Mouse (Mus musculus) limb, embryonic 14.5 days (tissue): Measurements from ENCODE around the gene Dnajc21. TPM values are rescaled to one million over a fixed set of nuclear protein-coding genes. Genes with fewer than 3 reads are reported as not detected.
A peak's percentile ranks its signal among the peaks of the same experiment; 100 is the strongest.

ENCODE experiments used
- ATAC-seq: fragments of 200-750 bp; cut with Nextera tagmentation; 2 replicates; pipeline ENCODE4 v1.8.0; 2017; ENCODE audit warnings: low read depth, moderate number of reproducible peaks, moderate TSS enrichment; ENCODE audit not compliant: low FRiP score
- DNase-seq: peaks from one replicate; pipeline ENCODE4 v3.0.0-alpha.2; 2015; ENCODE audit warnings: low spot score
- H3K27ac ChIP-seq: fragments of 300-500 bp; sonication (generic); replicated peaks from 2 replicates; pipeline ENCODE4 v1.5.1; 2014; ENCODE audit warnings: low read depth, mild to moderate bottlenecking, low read length, moderate library complexity, mixed read lengths
- H3K27me3 ChIP-seq: fragments of 300-500 bp; sonication (generic); 2 replicates; pipeline ENCODE4 v1.6.1; 2014; ENCODE audit warnings: low read length, mixed read lengths; ENCODE audit not compliant: control insufficient read depth, insufficient read depth
- H3K36me3 ChIP-seq: fragments of 300-500 bp; sonication (generic); 2 replicates; pipeline ENCODE4 v1.6.1; 2014; ENCODE audit warnings: mild to moderate bottlenecking, low read length, moderate library complexity, mixed read lengths; ENCODE audit not compliant: control insufficient read depth, insufficient read depth
- H3K4me1 ChIP-seq: fragments of 300-500 bp; sonication (generic); 2 replicates; pipeline ENCODE4 v1.6.1; 2014; ENCODE audit warnings: antibody characterized with exemption, low read length, mixed read lengths; ENCODE audit not compliant: control insufficient read depth, insufficient read depth
- H3K4me2 ChIP-seq: fragments of 300-500 bp; sonication (generic); replicated peaks from 2 replicates; pipeline ENCODE4 v1.6.1; 2014; ENCODE audit warnings: low read depth, mild to moderate bottlenecking, low read length, moderate library complexity; ENCODE audit not compliant: severe bottlenecking
- H3K4me3 ChIP-seq: fragments of 300-500 bp; sonication (generic); replicated peaks from 2 replicates; pipeline ENCODE4 v1.5.1; 2014; ENCODE audit warnings: low read length
- H3K9ac ChIP-seq: fragments of 300-500 bp; sonication (generic); 2 replicates; pipeline ENCODE4 v1.6.1; 2014; ENCODE audit warnings: mild to moderate bottlenecking, low read depth, low read length, moderate library complexity; ENCODE audit not compliant: severe bottlenecking
- H3K9me3 ChIP-seq: fragments of 300-500 bp; sonication (generic); 2 replicates; pipeline ENCODE4 v1.6.1; 2016; ENCODE audit warnings: low read length; ENCODE audit not compliant: control insufficient read depth
- POLR2A ChIP-seq: fragments of 200-500 bp; IDR thresholded peaks from 2 replicates; pipeline ENCODE4 v1.8.0; 2012; ENCODE audit warnings: inconsistent platforms, mild to moderate bottlenecking, moderate library complexity, borderline replicate concordance; ENCODE audit not compliant: insufficient read depth, insufficient read length; ENCODE audit errors: extremely low read depth
- WGBS: fragments of 180-500 bp; shearing (Covaris S2); extraction: QIAGEN DNeasy Blood & Tissue Kit; methylation state at CpG from one replicate; pipeline ENCODE4 v1.1.7; 2014; 5-methylcytosine and 5-hydroxymethylcytosine counted together
- polyA plus RNA-seq, 2 experiments: library from polyadenylated mRNA; depleted of rRNA in 1 of 2; stranded (reverse) in 1 of 2; unstranded in 1 of 2; fragments of >200 nt; fragmentation: Nextera tagmentation in 1 of 2; extraction: Ambion mirVana in 1 of 2; gene quantifications; 2 replicates each; pipeline versions ENCODE4 v1.2.1 to v1.2.3; 2012 to 2014

Gene Dnajc21
- polyA plus RNA-seq, 2 experiments, result 13.2 to 16.1 TPM

GRCm38 (mm10) chr15:10410881-10411280 is 59.4 kb downstream of the Dnajc21 start:
- H3K36me3 ChIP-seq, result no peaks in the 10 kb centered on the region
- TF ChIP-seq POLR2A, result no peak
- whole genome bisulfite sequencing, result 90% methylated on average over 2 of the region's 2 CpGs
- H3K4me2 ChIP-seq, result no peak overlapping the region
- H3K4me1 ChIP-seq, result no peaks in the 10 kb centered on the region
- no peak overlapping the region for H3K9ac ChIP-seq
- H3K27me3 ChIP-seq, result no peaks in the 10 kb centered on the region
- DNase-seq (no peak), ATAC-seq (no peak)
- H3K9me3 ChIP-seq, result no peaks in the 10 kb centered on the region
- no peak overlapping the region for H3K4me3 ChIP-seq
- no peak overlapping the region for H3K27ac ChIP-seq

- Histone ChIP-seq H3K4me2 (no peak overlapping the region), H3K4me3 (no peak overlapping the region), H3K27ac (no peak overlapping the region), H3K27me3 (no peaks in the 10 kb centered on the region), H3K4me1 (no peaks in the 10 kb centered on the region), H3K36me3 (no peaks in the 10 kb centered on the region), H3K9me3 (no peaks in the 10 kb centered on the region), H3K9ac (no peak overlapping the region)
- no peak for TF ChIP-seq POLR2A
- WGBS, result 83% methylated on average over 3 of the region's 3 CpGs
- ATAC-seq (no peak), DNase-seq (no peak)
Measured at GRCm38 (mm10) chr15:10409842-10410241, 60.5 kb downstream of the Dnajc21 start.

- peak; percentile 5 for DNase-seq
- no peaks in the 10 kb centered on the region for H3K27me3 ChIP-seq
- H3K36me3 ChIP-seq, result no peaks in the 10 kb centered on the region
Measured at GRCm38 (mm10) chr15:10400415-10400814, 69.9 kb downstream of the Dnajc21 start.

GRCm38 (mm10) chr15:10399795-10400194 is 70.5 kb downstream of the Dnajc21 start:
- no peaks in the 10 kb centered on the region for H3K36me3 ChIP-seq
- H3K9me3 ChIP-seq, result no peaks in the 10 kb centered on the region
- 58% methylated on average over 2 of the region's 2 CpGs for WGBS
- ATAC-seq (no peak), DNase-seq (no peak)
- H3K27me3 ChIP-seq, result no peaks in the 10 kb centered on the region
- H3K4me2 ChIP-seq, result no peak overlapping the region
- no peaks in the 10 kb centered on the region for H3K4me1 ChIP-seq
- TF ChIP-seq POLR2A, result no peak
- no peak overlapping the region for H3K4me3 ChIP-seq
- no peak overlapping the region for H3K27ac ChIP-seq
- no peak overlapping the region for H3K9ac ChIP-seq

More at GRCm38 (mm10) chr15:10400415-10400814, 69.9 kb downstream of the Dnajc21 start:
- Histone ChIP-seq H3K9me3 (no peaks in the 10 kb centered on the region), H3K4me2 (no peak overlapping the region), H3K27ac (no peak overlapping the region), H3K4me1 (no peaks in the 10 kb centered on the region), H3K9ac (no peak overlapping the region), H3K4me3 (no peak overlapping the region)
- TF ChIP-seq POLR2A, result no peak
- ATAC-seq, result no peak
- WGBS, result 60% methylated on average over 3 of the region's 3 CpGs

Other genes with a start within 250 kb of the Dnajc21 start
- gene Gm21973, start 145.1 kb downstream of the Dnajc21 start, polyA plus RNA-seq (2012; rRNA removed), result not detected in 2 replicates
- not detected in 2 replicates for gene Gm21973, start 145.1 kb downstream of the Dnajc21 start, polyA plus RNA-seq (2014; fragmentation: Nextera tagmentation; extraction: Ambion mirVana)
- gene Agxt2, start 112.0 kb downstream of the Dnajc21 start, polyA plus RNA-seq (2012; rRNA removed), result not detected in 2 replicates
- gene Agxt2, start 112.0 kb downstream of the Dnajc21 start, polyA plus RNA-seq (2014; fragmentation: Nextera tagmentation; extraction: Ambion mirVana), result not detected in 2 replicates
- gene Brix1, start 15.4 kb upstream of the Dnajc21 start, polyA plus RNA-seq (2012; rRNA removed), result 19.8 and 30.4 TPM in 2 replicates
- 105 and 106 TPM in 2 replicates for gene Brix1, start 15.4 kb upstream of the Dnajc21 start, polyA plus RNA-seq (2014; fragmentation: Nextera tagmentation; extraction: Ambion mirVana)
- gene Rad1, start 15.5 kb upstream of the Dnajc21 start, polyA plus RNA-seq (2012; rRNA removed), result 29.3 and 33.1 TPM in 2 replicates
- gene Rad1, start 15.5 kb upstream of the Dnajc21 start, polyA plus RNA-seq (2014; fragmentation: Nextera tagmentation; extraction: Ambion mirVana), result 10.7 and 14.3 TPM in 2 replicates
- not detected in 2 replicates for gene Ttc23l, start 88.2 kb upstream of the Dnajc21 start, polyA plus RNA-seq (2012; rRNA removed)
- not detected in 2 replicates for gene Ttc23l, start 88.2 kb upstream of the Dnajc21 start, polyA plus RNA-seq (2014; fragmentation: Nextera tagmentation; extraction: Ambion mirVana)
- gene Rai14, start 244.1 kb upstream of the Dnajc21 start, polyA plus RNA-seq (2012; rRNA removed), result 38.6 and 44.6 TPM in 2 replicates
- 57.2 and 66.4 TPM in 2 replicates for gene Rai14, start 244.1 kb upstream of the Dnajc21 start, polyA plus RNA-seq (2014; fragmentation: Nextera tagmentation; extraction: Ambion mirVana)